Mouse (Mus musculus) liver, adult 2 months (tissue): Measurements from ENCODE around the gene Pde5a.

Experiments used
- CTCF ChIP-seq: fragments of 200-500 bp; IDR thresholded peaks from 2 replicates; pipeline ENCODE4 v1.5.1; 2011; ENCODE audit warnings: low read depth, low read length, control low read depth
- POLR2A ChIP-seq: fragments of 200-500 bp; IDR thresholded peaks from 2 replicates; pipeline ENCODE4 v1.6.1; 2011; ENCODE audit warnings: low read length, control low read depth; ENCODE audit not compliant: insufficient read depth; ENCODE audit errors: extremely low read depth

DNA sequence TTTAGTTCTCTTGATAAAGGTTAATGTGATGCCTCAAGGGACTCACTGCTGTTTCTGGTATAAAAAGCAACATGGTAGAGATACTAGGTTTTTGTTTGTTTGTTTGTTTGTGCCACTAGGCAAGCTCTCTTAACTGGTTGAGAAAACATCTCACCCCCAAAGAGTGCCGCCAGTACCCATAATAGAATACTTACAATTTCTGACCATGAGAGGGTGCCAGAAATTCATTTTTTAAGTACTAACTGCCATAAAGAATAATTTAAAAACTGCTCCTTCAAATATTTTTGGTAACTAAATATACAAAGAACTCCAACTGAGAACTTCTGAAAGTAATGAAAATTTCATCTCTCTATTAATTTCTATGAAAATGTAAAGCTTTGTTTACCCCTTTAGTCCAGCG lies 131.1 kb downstream of the Pde5a start:
- TF ChIP-seq CTCF (no peak), POLR2A (no peak)
